Mouse (Mus musculus): Measurements from ENCODE around the gene Gm20696.

- TF ChIP-seq CTCF (IDR thresholded peaks at IDR 0.05; ENCODE audit: low read depth, low read length) (no peak), EP300 (IDR thresholded peaks at IDR 0.05; ENCODE audit: insufficient read depth, low read depth, low read length) (no peak)
These were observed 145.9 kb downstream of the Gm20696 start for GRCm38 (mm10) chr6:99520676-99521037.

Measured in ES-Bruce4 (cell line).